Mouse (Mus musculus) ES-E14 (cell line): ENCODE data around the gene Gm29666.

Source experiments
- CHD2 ChIP-seq: IDR thresholded peaks from 2 replicates; pipeline ENCODE4 v1.6.1; 2014; ENCODE audit warnings: mild to moderate bottlenecking, low read depth, low read length, inconsistent platforms
- ZC3H11A ChIP-seq: IDR thresholded peaks from 2 replicates; pipeline ENCODE4 v1.6.1; 2012; ENCODE audit warnings: low read depth, mild to moderate bottlenecking, inconsistent platforms, low read length, borderline replicate concordance

- TF ChIP-seq ZC3H11A (no peak), CHD2 (no peak)
Measured at GRCm38 (mm10) chr15:84959891-84960290, 40.1 kb upstream of the Gm29666 start.
